Mouse (Mus musculus) gastrocnemius, postnatal 14 days (tissue): Measurements from ENCODE around the gene Ptov1. TPM values are rescaled to one million over a fixed set of nuclear protein-coding genes. Genes with fewer than 3 reads are reported as not detected.

Experiments
- DNase-seq: peaks from one replicate; pipeline ENCODE4 v3.0.0; 2021; ENCODE audit warnings: mixed read lengths
- intact Hi-C: fragments of 180-260 bp; cut with DNase I; formaldehyde crosslinking; loops from one replicate; pipeline ENCODE4 v1.15.1; 2025; ENCODE audit warnings: low total_unique reads
- total RNA-seq, 2 experiments: library from RNA; stranded (reverse); gene quantifications; 2 replicates each; pipeline ENCODE4 v1.2.3; 2021

Gene Ptov1
- total RNA-seq, 2 experiments from 2014 or later: 161 to 167 TPM

DNA sequence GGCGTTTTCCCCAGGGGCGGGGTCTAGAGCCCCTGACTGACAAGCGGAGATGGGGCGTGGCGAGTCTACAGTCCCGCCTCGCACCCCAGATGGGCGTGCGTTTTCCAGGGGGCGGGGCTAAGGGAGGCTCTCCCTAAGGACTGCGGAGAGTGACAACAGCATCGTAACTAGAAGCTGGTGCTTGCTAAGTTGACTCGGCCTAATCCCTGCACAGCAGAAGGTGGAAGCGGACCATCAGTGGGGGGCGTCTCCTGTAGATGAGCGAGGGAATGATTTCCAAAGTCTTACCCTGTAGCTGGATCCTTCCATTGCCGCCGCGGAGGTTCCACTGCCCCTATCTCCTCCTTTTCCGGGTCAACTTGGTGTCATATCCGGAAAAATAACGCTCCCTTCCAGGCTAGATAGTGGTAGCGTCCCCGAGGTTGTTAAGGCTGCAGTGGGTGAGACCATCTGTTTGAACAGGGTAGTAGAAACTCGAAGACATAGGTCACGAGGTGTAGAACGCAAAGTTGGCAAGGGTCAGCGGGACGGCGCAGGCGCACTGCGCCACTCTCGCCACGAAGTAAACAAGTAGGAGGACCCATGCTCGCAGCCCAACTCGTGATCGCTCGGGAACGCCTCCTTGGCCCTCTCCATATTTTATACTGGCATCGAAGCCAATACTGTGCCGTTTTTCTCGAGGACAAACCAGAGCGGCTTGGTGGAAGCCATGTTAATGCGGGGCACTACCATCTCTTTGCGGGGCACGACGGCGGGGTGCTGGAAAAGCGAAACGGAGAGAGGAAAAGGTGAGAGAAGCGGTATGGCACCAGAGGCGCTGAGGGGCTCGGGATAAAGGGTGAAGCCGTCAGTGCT lies 20.8 kb downstream of the Ptov1 start, which contains the start of the genes Akt1s1 and Tbc1d17:
Gene Akt1s1 (plus strand): TSS at position 431 of the 855 bp plus-strand sequence.
Gene Tbc1d17 (minus strand): TSS at position 519 of the 855 bp plus-strand sequence.
- DNase-seq: peak; percentile 99
- intact Hi-C loops: no loop called here

- intact Hi-C loops: no loop called here
These were observed 21.8 kb downstream of the Ptov1 start for GRCm38 (mm10) chr7:44847772-44848171.

DNA sequence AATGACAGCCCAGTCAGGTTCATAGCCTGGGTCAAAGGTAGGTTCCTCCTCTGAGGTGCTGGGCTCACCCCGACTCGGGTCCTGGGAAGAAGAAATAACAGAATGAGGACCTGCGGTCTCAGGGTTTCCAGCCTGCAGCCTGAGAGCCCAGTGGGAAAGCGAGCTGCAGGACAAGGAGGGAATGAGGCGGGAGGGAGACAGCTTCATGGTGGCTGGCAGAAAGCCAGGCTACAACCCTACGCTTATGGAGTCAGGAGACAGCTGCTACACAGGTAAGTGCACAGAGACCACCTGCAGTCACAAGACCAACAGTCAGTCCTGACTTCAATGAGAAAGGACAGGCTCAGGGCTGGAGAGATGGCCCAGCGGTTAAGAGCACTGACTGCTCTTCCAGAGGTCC lies 22.8 kb downstream of the Ptov1 start:
- DNase-seq: no peak
- intact Hi-C loops: no loop called here

More at GRCm38 (mm10) chr7:44847772-44848171, 21.8 kb downstream of the Ptov1 start:
- no peak for DNase-seq

DNA sequence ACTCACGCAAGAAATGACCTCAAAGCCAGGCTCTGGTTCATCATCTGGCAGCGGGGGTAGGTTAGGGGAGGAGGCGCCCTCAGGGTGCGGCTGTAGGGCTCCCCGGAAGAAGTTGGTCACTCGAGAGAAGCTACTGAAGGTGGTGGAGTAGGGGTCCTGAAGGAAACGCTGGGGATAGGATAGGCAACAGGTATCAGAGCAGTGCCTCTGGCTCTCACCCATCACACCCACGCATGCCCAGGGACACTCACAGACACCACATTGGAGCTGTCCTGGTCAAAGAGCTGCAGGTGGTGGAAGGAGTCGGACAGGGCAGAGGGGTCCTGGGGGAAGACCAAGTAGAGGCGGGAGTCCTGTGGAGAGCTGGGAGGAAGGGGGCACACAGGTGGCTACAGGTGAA lies 24.6 kb downstream of the Ptov1 start:
- no peak for DNase-seq
- intact Hi-C loops: no loop called here

- DNase-seq: no peak
- intact Hi-C loops: no loop called here
These were observed 27.6 kb downstream of the Ptov1 start for GRCm38 (mm10) chr7:44841825-44842463.

DNA sequence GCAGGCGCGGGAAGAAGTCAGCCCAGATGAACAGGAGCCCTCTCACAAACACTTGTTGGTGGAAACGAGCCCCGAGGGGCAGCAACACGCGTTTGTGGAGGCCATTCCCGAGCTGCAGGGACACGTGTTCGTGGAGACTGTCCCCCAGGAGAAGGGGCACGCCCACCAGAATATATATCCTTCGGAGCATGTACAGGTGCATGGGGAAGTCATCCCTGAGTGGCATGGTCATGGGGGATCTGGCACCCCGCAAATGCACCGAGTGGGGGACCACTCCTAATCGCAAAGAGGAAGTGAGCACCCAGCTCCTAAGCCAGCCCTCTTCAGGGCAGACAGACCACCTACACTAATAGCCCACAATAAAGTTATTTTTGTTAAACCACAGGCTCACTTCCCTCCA lies 29.2 kb downstream of the Ptov1 start:
- DNase-seq: no peak
- intact Hi-C loops: no loop called here

DNA sequence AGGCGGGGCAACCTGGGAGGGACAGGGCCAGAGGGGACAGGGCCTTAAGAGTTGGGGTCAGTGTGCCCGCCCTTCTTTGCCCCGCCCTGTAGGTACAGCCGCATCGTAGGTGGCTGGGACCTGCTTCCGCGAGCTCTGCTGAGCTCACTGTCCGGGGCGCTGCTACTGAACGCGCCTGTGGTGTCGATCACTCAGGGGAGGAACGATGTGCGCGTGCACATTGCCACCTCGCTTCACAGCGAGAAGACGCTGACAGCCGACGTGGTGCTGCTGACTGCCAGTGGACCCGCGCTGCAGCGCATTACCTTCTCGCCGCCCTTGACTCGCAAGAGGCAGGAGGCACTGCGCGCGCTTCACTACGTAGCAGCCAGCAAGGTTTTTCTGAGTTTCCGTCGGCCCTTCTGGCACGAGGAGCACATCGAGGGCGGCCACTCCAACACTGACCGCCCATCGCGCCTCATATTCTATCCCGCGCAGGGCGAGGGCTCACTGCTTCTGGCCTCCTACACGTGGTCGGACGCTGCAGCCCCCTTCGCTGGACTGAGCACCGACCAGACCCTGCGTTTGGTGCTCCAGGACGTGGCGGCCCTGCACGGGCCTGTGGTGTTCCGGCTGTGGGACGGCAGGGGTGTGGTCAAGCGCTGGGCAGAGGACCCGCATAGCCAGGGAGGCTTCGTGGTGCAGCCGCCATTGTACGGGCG lies 29.9 kb downstream of the Ptov1 start:
- peak; percentile 53 for DNase-seq
- intact Hi-C loops: no loop called here

- intact Hi-C loops: no loop called here
- DNase-seq: no peak
These were observed 30.5 kb downstream of the Ptov1 start for GRCm38 (mm10) chr7:44839171-44839490.

DNA sequence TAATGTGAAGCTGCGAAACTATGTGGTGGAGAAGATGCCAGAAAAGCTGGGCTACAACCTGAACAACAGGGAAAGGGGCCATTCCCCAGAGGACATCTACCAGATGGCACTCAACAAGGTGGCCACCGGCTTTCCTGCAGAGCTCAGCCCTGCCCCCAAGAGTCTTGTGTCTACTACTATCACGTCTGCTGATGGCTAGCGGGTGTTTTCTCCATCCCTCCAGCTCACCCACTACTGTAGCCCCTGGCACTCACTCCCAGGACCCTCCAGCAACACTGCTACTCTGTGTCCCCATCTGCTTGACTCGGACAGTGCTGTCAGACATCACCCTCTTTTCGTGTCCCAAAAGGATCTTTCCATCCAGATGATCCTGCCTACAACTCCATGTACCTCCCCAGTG lies 31.5 kb downstream of the Ptov1 start:
- no peak for DNase-seq
- intact Hi-C loops: no loop called here

DNA sequence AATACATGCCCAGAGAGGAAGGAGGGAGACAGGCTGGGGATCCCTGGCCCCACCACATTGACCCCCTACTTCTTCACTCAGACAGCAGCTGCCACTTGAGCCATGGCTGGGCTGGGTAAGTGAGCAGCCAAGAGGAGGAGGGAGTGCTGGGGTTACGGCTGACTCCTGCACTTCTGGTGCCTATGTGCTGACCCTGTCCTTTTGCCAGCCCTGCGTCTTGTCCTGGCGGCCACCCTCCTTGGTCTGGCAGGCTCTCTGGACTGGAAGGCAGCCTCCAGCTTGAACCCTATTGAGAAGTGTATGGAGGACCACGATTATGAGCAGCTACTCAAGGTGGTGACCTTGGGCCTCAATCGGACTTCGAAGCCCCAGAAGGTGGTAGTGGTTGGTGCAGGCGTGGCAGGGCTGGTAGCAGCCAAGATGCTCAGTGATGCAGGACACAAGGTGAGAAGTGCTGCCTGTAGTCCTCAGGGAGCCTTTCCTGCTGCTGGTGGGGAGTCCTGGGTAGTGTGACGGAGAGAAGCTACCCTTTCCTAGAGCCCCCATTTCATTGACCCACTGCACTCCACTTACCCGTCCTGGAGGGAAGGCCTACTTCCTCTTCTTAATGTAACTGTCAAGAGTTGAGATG lies 33.0 kb downstream of the Ptov1 start:
- DNase-seq: peak; percentile 63
- intact Hi-C loops: no loop called here

DNA sequence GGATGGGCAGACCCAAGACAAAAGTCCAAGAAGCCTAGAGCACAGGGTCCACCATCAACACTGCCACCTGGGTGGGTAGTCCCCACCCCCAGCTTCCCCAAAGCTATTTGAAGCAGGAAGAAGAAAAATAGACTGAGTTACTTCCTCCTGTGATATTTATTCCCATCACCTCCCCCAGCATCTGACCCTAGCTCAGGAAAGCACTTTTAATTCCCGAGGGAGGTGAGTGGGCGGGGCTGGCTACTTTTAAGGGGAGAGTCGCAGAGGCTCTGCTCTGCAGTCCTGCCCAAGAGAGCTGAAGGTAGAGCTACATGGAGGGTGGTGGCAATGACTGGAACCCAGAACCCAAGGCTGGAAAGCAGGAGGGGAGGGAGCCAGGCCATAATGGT lies 33.6 kb downstream of the Ptov1 start:
- no peak for DNase-seq
- intact Hi-C loops: no loop called here

GRCm38 (mm10) chr7:44835373-44836015 lies 34.1 kb downstream of the Ptov1 start:
- intact Hi-C loops: no loop called here
- DNase-seq: no peak

GRCm38 (mm10) chr7:44832763-44833162 lies 36.8 kb downstream of the Ptov1 start:
- DNase-seq: no peak
- intact Hi-C loops: no loop called here

DNA sequence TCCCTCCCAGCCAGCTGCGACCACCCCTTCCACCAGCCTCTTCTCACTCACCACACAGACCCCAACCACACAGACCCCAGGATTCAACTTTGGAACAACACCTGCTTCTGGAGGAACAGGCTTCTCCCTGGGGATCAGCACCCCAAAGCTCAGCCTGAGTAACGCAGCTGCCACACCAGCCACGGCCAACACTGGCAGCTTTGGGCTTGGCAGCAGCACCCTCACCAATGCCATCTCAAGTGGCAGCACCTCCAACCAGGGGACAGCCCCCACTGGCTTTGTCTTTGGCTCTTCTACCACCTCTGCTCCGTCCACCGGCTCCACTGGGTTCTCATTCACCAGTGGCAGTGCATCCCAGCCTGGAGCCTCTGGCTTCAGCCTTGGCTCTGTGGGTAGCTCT lies 40.9 kb downstream of the Ptov1 start:
- DNase-seq: no peak
- intact Hi-C loops: no loop called here

GRCm38 (mm10) chr7:44826771-44827170 lies 42.8 kb downstream of the Ptov1 start:
- DNase-seq: no peak
- intact Hi-C loops: no loop called here

GRCm38 (mm10) chr7:44824872-44825271 lies 44.7 kb downstream of the Ptov1 start:
- peak; percentile 80 for DNase-seq
- intact Hi-C loops: no loop called here

- intact Hi-C loops: no loop called here
These were observed 46.2 kb downstream of the Ptov1 start for GRCm38 (mm10) chr7:44823409-44823808.

GRCm38 (mm10) chr7:44821666-44822448 lies 47.7 kb downstream of the Ptov1 start:
- intact Hi-C loops: no loop called here
- DNase-seq: no peak

More at GRCm38 (mm10) chr7:44823409-44823808, 46.2 kb downstream of the Ptov1 start:
- DNase-seq: peak; percentile 0

DNA sequence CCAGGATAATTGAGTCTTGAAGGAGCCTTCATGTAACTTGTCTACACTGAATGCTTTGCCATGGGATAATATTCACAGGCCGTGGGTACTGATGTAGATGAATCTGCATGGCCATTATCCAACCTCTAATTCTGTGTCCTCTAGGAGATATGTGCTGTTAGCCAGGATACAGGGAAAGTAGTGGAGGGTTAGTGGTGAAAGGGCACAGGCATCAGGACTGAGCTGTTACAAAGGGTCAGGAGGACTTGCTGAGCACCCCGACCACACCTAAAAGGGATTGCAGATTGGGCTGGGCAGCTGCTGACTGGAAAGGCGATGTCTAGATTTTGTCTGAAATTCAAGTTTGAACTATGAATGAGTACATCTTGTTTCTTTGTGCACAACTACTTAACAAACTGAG lies 49.1 kb downstream of the Ptov1 start:
- intact Hi-C loops: no loop called here
- DNase-seq: no peak
